Mouse (Mus musculus) bone marrow macrophage, adult 2 months (primary cell): ENCODE measurements around the gene Slu7.

Experiments
- CTCF ChIP-seq: IDR thresholded peaks from 2 replicates; pipeline ENCODE4 v1.5.1; 2012; ENCODE audit warnings: low read depth, mild to moderate bottlenecking, low read length, moderate library complexity
- POLR2A ChIP-seq: IDR thresholded peaks from 2 replicates; pipeline ENCODE4 v1.6.1; 2012; ENCODE audit warnings: mild to moderate bottlenecking, low read depth, low read length, borderline replicate concordance

DNA sequence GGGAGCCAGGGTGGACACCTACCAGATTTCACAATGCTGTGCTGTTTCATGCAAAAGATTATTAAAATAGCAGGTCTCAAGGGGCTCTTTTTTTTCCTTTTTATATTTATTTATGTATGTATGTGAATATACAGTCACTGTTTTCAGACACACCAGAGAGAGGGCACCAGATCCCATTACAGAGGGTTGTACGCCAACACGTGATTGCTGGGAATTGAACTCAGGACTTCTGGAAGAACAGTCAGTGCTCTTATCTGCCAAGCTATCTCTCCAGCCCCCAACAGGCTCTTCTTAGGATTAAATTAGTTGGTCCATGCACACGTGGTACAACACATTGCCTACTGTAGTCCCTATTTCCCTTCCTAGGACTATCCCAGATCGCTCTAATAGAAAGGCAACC, 40.2 kb upstream of the Slu7 start:
- TF ChIP-seq POLR2A (no peak), CTCF (no peak)
